Mouse (Mus musculus) heart, adult 18-20 months (tissue): ENCODE measurements around the gene Acad9. TPM values are rescaled to one million over a fixed set of nuclear protein-coding genes. Genes with fewer than 3 reads are reported as not detected.
"Not testable (repeated sequence)": the region's sequence is repeated elsewhere in the genome, so short reads cannot be mapped to it uniquely, and the experiment has no call there.

Experiments used
- DNase-seq, 2 experiments: peaks; one replicate each; pipeline ENCODE4 v3.0.0; 2021 to 2022; ENCODE audit warnings: mixed read lengths in 1 of 2
- total RNA-seq, 2 experiments: library from RNA; stranded (reverse); gene quantifications; 2 replicates each; pipeline ENCODE4 v1.2.3; 2021

Gene Acad9
- total RNA-seq, 2 experiments from 2014 or later, result 47.5 to 48.1 TPM

GRCm38 (mm10) chr3:36087591-36087990 is 21.8 kb downstream of the Acad9 start:
- no peak for DNase-seq

GRCm38 (mm10) chr3:36095371-36095770 is 29.6 kb downstream of the Acad9 start:
- no peak for DNase-seq

GRCm38 (mm10) chr3:36116076-36116475 is 50.3 kb downstream of the Acad9 start:
- DNase-seq, result no peak

GRCm38 (mm10) chr3:36119684-36120548 is 54.1 kb downstream of the Acad9 start:
- no peak for DNase-seq

- DNase-seq, result not testable (repeated sequence)
Measured at GRCm38 (mm10) chr3:36126176-36126575, 60.4 kb downstream of the Acad9 start.

GRCm38 (mm10) chr3:36136152-36136551 is 70.4 kb downstream of the Acad9 start:
- DNase-seq, result no peak

GRCm38 (mm10) chr3:36137560-36137959 is 71.8 kb downstream of the Acad9 start:
- DNase-seq, result no peak

GRCm38 (mm10) chr3:36138171-36138660 is 72.4 kb downstream of the Acad9 start:
- DNase-seq, result no peak

- DNase-seq, result no peak
Measured at GRCm38 (mm10) chr3:36138996-36139395, 73.2 kb downstream of the Acad9 start.

Other genes with a start within 250 kb of the Acad9 start
- gene Dcun1d1, start 128.5 kb upstream of the Acad9 start, total RNA-seq, result 10 to 100 TPM; 57.4 to 61.0 TPM
- gene Mccc1, start 65.3 kb upstream of the Acad9 start, total RNA-seq, result 100 to 1,000 TPM in 1 of 2 experiments, 10 to 100 TPM in 1; 91.4 to 102 TPM
- gene Ccdc144b, start 12.4 kb upstream of the Acad9 start, total RNA-seq, result not detected
- 1 to 10 TPM; 3.6 to 3.8 TPM for gene D3Ertd254e, start 85.0 kb downstream of the Acad9 start, total RNA-seq
- gene Qrfpr, start 156.3 kb downstream of the Acad9 start, total RNA-seq, result not detected